Mouse (Mus musculus) thymus, adult 18-20 months (tissue): ENCODE data around the gene Rnf208.

Experiments used
- DNase-seq, 2 experiments: peaks; one replicate each; pipeline ENCODE4 v3.0.0; 2022; ENCODE audit warnings: mixed read lengths in 2 of 2

The Rnf208 gene

GRCm38 (mm10) chr2:25242101-25242506, at the start of gene Rnf208, which contains the start of gene Cysrt1:
TSS of gene Rnf208 (plus strand) at chr2:25242255.
TSS of gene Cysrt1 (minus strand) at chr2:25242452.
- DNase-seq = no peak

GRCm38 (mm10) chr2:25193330-25193770, 48.7 kb upstream of the Rnf208 start:
- DNase-seq = peak; percentile 62 to 79

- DNase-seq = no peak
Observed at GRCm38 (mm10) chr2:25194006-25194405, 48.0 kb upstream of the Rnf208 start.

GRCm38 (mm10) chr2:25194486-25195171, 47.4 kb upstream of the Rnf208 start:
- DNase-seq = peak; percentile 26 to 41

GRCm38 (mm10) chr2:25195211-25196156, 46.6 kb upstream of the Rnf208 start:
- DNase-seq = peak; percentile 62 to 79

- DNase-seq = peak; percentile 68 to 84
Observed at GRCm38 (mm10) chr2:25196172-25196954, 45.7 kb upstream of the Rnf208 start, which contains the start of gene Tor4a. TSS of gene Tor4a (minus strand) at chr2:25196886.

- DNase-seq = no peak
Observed at GRCm38 (mm10) chr2:25197191-25197590, 44.9 kb upstream of the Rnf208 start.

GRCm38 (mm10) chr2:25197946-25198345, 44.1 kb upstream of the Rnf208 start:
- no peak for DNase-seq

- no peak for DNase-seq
Observed at GRCm38 (mm10) chr2:25200631-25201030, 41.4 kb upstream of the Rnf208 start.

- DNase-seq = no peak
Observed at GRCm38 (mm10) chr2:25203631-25204214, 38.3 kb upstream of the Rnf208 start.

GRCm38 (mm10) chr2:25207593-25207992, 34.5 kb upstream of the Rnf208 start:
- no peak for DNase-seq

GRCm38 (mm10) chr2:25210686-25211085, 31.4 kb upstream of the Rnf208 start:
- DNase-seq = no peak

GRCm38 (mm10) chr2:25211121-25211670, 30.9 kb upstream of the Rnf208 start, which contains the start of gene Nelfb:
TSS of gene Nelfb (minus strand) at chr2:25211489.
- DNase-seq = peak; percentile 82 to 87

GRCm38 (mm10) chr2:25213266-25213865, 28.7 kb upstream of the Rnf208 start:
- no peak for DNase-seq

- DNase-seq = no peak
Observed at GRCm38 (mm10) chr2:25214444-25214843, 27.6 kb upstream of the Rnf208 start, which contains the start of gene Stpg3. TSS of gene Stpg3 (minus strand) at chr2:25214637.

- DNase-seq = no peak
Observed at GRCm38 (mm10) chr2:25217666-25218065, 24.4 kb upstream of the Rnf208 start.

- no peak for DNase-seq
Observed at GRCm38 (mm10) chr2:25218445-25218844, 23.6 kb upstream of the Rnf208 start, which contains the start of gene Fam166a. TSS of gene Fam166a (plus strand) at chr2:25218745.

- no peak for DNase-seq
Observed at GRCm38 (mm10) chr2:25221331-25221772, 20.7 kb upstream of the Rnf208 start.

- DNase-seq = peak; percentile 74 to 79
Observed at GRCm38 (mm10) chr2:25223681-25224491, 18.2 kb upstream of the Rnf208 start.

GRCm38 (mm10) chr2:25224492-25224765, 17.6 kb upstream of the Rnf208 start, which contains the start of gene Tubb4b:
TSS of gene Tubb4b (minus strand) at chr2:25224702.
- no peak for DNase-seq
